Mouse (Mus musculus) kidney, embryonic 16.5 days (tissue): ENCODE measurements at regions not wholly inside any gene's neighbourhood (a gene's known extent, or its start where the extent isn't known, plus 50 kb on each side); places are given as distances from the start of the nearest gene placed in this dataset.

Source experiments
- ATAC-seq: fragments of 200-750 bp; cut with Nextera tagmentation; 2 replicates; pipeline ENCODE4 v1.8.0; 2017; ENCODE audit warnings: moderate TSS enrichment; ENCODE audit not compliant: low FRiP score, low TSS enrichment
- H3K27ac ChIP-seq: fragments of 300-500 bp; sonication (generic); 2 replicates; pipeline ENCODE4 v1.5.1; 2014; ENCODE audit warnings: low read length
- H3K27me3 ChIP-seq: fragments of 300-500 bp; sonication (generic); 2 replicates; pipeline ENCODE4 v1.6.1; 2014; ENCODE audit warnings: low read length, control low read depth, mixed read lengths; ENCODE audit not compliant: insufficient read depth
- H3K36me3 ChIP-seq: fragments of 300-500 bp; sonication (generic); 2 replicates; pipeline ENCODE4 v1.6.1; 2014; ENCODE audit warnings: low read length, control low read depth, mixed read lengths; ENCODE audit not compliant: insufficient read depth
- H3K4me1 ChIP-seq: fragments of 300-500 bp; sonication (generic); 2 replicates; pipeline ENCODE4 v1.6.1; 2014; ENCODE audit warnings: low read length, control low read depth, mixed read lengths; ENCODE audit not compliant: insufficient read depth
- H3K4me2 ChIP-seq: fragments of 300-500 bp; sonication (generic); replicated peaks from 2 replicates; pipeline ENCODE4 v1.6.1; 2014; ENCODE audit warnings: low read depth, low read length
- H3K4me3 ChIP-seq: fragments of 300-500 bp; sonication (generic); 2 replicates; pipeline ENCODE4 v1.5.1; 2014; ENCODE audit warnings: mild to moderate bottlenecking, low read length
- H3K9ac ChIP-seq: fragments of 300-500 bp; sonication (generic); replicated peaks from 2 replicates; pipeline ENCODE4 v1.6.1; 2014; ENCODE audit warnings: low read length
- H3K9me3 ChIP-seq: fragments of 300-500 bp; sonication (generic); 2 replicates; pipeline ENCODE4 v1.6.1; 2016; ENCODE audit warnings: low read length, control low read depth
- WGBS: fragments of 180-500 bp; shearing (Covaris S2); extraction: QIAGEN DNeasy Blood & Tissue Kit; methylation state at CpG from one replicate; pipeline ENCODE4 v1.1.7; 2014; 5-methylcytosine and 5-hydroxymethylcytosine counted together

DNA sequence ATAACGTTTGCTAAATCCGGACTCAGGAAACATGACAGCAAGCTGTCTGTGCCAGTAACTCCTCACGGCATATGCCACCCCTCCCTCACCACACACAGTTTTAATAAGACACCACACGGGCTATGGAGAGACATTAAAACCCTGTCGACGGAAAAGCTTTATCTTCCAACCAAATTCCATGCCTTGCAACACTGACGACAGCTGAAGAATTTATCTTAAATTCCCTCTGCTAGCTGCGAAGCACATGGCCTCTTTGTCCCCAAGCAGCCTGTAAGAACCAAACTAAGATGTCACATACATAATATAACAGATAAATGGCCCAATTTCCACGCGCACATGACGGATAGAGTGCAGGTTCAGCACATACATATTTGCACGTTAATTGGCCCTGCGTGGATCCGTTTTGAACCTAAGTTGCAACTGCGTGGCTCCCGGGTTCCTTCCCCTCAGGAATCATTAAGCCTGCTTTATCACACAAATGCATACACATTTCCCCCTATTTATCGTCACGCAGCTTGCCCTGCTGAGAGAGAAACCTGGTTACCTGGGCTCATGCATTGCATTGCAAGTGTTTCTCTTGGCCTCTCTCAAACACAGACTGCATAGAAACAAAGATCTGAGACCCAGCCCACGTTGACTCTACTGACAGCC is 118.3 kb upstream of the Rbfox1 start:
- no peak overlapping the region for H3K9ac ChIP-seq
- 85% methylated on average over 19 of the region's 19 CpGs for WGBS
- no peak for ATAC-seq
- no peaks in the 10 kb centered on the region for H3K9me3 ChIP-seq
- H3K27ac ChIP-seq = no peak overlapping the region
- H3K4me2 ChIP-seq = no peak overlapping the region
- H3K36me3 ChIP-seq = no peaks in the 10 kb centered on the region
- H3K4me1 ChIP-seq = no peaks in the 10 kb centered on the region
- H3K4me3 ChIP-seq = no peak overlapping the region
- H3K27me3 ChIP-seq = no peaks in the 10 kb centered on the region

DNA sequence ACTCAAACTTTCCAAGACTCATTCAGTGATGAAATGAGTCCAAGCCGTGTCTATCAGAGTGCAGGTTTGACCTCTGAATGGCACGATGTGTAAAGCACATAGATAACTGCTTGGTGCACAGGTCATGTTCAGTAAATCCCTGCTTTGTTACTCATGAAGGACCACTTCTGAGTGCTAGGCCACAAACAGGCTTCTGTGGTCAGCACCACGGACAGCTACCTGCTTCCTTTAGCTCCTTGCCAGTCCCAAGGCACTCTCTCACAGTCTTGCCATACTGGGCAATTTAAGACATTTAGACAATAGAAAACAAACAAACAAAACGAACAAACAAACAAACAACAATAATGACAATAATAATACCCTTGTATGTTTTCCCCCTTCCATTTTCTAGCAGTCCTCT is 120.0 kb upstream of the Rbfox1 start:
- H3K36me3 ChIP-seq = no peaks in the 10 kb centered on the region
- H3K9ac ChIP-seq = no peak overlapping the region
- ATAC-seq = no peak; the same call in 1 of the 2 replicates
- no peak overlapping the region for H3K27ac ChIP-seq
- WGBS = 23% methylated on average over 4 of the region's 4 CpGs
- no peaks in the 10 kb centered on the region for H3K4me1 ChIP-seq
- H3K9me3 ChIP-seq = no peaks in the 10 kb centered on the region
- H3K27me3 ChIP-seq = no peaks in the 10 kb centered on the region
- H3K4me3 ChIP-seq = no peak overlapping the region
- no peak overlapping the region for H3K4me2 ChIP-seq

DNA sequence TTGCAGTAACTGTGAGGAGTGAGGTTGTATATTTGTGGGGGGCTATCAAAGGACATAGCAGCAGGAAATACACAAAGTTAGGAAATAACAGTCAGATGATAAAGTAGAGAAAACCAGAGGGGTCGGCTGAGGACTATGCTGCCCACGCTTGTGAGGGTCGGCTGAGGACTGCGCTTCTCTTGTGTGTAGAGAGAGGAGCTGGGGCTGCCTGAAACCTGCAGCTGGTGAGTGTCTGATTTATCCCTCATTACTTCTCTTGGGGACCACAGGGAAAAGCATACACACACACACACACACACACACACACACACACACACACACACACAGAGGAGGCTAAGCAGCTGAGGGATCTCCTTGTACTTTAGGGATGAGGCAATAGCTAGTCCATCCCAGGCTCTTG is 124.3 kb upstream of the Rbfox1 start:
- Histone ChIP-seq H3K4me2 (no peak overlapping the region), H3K9ac (no peak overlapping the region), H3K36me3 (no peaks in the 10 kb centered on the region), H3K9me3 (no peaks in the 10 kb centered on the region), H3K27ac (no peak overlapping the region), H3K27me3 (no peaks in the 10 kb centered on the region), H3K4me3 (no peak overlapping the region), H3K4me1 (no peaks in the 10 kb centered on the region)
- 85% methylated on average over 4 of the region's 4 CpGs for WGBS
- no peak for ATAC-seq

DNA sequence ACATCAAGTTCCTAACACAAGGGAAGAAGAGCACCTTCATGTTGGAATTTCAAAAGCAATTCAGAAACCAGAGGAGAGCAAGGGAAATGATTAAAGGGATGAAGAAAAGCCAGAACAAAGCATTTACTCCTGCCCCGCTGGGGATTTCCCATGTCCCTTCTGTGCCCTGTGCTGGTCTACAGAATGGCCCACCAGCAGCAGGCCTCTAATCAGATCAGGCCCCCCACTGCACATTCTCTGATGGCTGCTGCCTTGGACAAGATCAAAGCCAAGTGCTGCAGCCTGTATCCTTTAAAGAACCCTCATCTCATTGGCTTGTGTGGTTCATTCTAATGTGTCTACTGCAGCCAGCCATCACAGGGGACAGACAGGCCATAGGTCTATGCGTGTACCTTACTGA is 126.1 kb upstream of the Rbfox1 start:
- no peaks in the 10 kb centered on the region for H3K36me3 ChIP-seq

DNA sequence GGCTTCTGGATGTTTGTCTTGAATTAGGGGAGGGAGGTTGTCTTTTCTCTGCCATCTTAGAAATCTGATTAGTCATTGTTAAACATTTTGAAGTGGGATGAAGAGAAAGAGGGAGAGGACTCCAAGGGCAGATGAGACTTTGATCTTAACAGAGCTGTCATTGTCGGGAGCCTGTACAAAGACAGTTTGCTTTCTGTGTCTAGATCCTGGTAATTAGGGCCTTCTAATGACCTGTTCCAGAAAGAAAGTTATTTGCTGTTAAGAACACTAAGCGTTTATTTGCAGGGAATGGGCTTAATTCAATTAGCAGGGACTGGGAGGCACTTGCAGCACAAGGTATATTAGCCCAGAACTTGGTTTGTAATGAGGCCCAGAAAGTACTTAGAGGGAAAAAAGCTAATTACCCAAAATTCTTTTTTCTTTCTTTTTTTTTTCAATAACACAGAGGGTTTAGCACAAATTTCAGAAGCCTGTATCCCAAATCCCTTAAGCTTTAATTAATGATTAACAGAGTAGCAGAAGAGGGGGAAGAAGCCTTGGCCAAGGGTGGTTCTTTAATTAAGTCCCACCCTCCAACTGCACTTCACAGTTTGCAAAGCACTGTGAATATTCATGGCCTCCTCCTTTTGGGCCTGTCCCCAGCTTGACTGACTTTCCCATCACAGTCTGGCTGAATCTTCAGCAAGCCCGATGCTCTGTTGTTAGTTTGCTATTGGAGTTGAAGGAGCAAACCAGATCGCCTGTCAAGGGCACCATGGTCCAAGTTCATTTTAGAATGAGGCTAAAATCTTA is 142.2 kb upstream of the Rbfox1 start:
- no peak for ATAC-seq
- Histone ChIP-seq H3K4me2 (no peak overlapping the region), H3K4me1 (no peaks in the 10 kb centered on the region), H3K9me3 (no peaks in the 10 kb centered on the region), H3K27me3 (no peaks in the 10 kb centered on the region), H3K36me3 (no peaks in the 10 kb centered on the region), H3K4me3 (no peak overlapping the region), H3K9ac (no peak overlapping the region), H3K27ac (no peak overlapping the region)
- 57% methylated on average over 4 of the region's 4 CpGs for WGBS

More for the DNA sequence above, 126.1 kb upstream of the Rbfox1 start:
- Histone ChIP-seq H3K4me1 (no peaks in the 10 kb centered on the region), H3K4me2 (no peak overlapping the region), H3K27ac (no peak overlapping the region), H3K4me3 (no peak overlapping the region), H3K9me3 (no peaks in the 10 kb centered on the region), H3K27me3 (no peaks in the 10 kb centered on the region), H3K9ac (no peak overlapping the region)
- no peak for ATAC-seq
- 80% methylated on average over 2 of the region's 2 CpGs for WGBS

DNA sequence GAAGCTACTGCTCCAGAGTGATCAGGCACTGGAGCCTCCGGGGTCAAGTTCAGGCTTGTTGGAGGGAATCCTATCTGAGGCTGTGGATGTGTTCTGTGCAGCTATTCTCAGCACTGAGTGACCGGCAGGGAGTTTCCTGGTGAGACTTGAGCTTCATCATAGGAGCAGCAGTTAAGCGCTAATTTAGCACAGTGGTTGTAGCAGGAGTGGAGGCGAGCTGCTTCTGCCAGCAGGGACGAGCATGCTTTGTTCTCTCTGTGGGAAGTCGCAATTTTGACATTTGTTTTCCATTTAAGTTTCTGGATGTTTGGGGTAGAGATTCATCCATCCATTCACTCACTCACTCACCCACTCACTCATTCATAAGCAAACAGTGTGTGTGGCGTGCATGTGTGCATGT is 144.4 kb upstream of the Rbfox1 start:
- H3K4me2 ChIP-seq = no peak overlapping the region
- H3K27me3 ChIP-seq = no peaks in the 10 kb centered on the region
- ATAC-seq = no peak
- 77% methylated on average over 7 of the region's 7 CpGs for WGBS
- H3K4me3 ChIP-seq = no peak overlapping the region
- H3K36me3 ChIP-seq = no peaks in the 10 kb centered on the region
- H3K4me1 ChIP-seq = no peaks in the 10 kb centered on the region
- no peaks in the 10 kb centered on the region for H3K9me3 ChIP-seq
- no peak overlapping the region for H3K9ac ChIP-seq
- H3K27ac ChIP-seq = no peak overlapping the region

DNA sequence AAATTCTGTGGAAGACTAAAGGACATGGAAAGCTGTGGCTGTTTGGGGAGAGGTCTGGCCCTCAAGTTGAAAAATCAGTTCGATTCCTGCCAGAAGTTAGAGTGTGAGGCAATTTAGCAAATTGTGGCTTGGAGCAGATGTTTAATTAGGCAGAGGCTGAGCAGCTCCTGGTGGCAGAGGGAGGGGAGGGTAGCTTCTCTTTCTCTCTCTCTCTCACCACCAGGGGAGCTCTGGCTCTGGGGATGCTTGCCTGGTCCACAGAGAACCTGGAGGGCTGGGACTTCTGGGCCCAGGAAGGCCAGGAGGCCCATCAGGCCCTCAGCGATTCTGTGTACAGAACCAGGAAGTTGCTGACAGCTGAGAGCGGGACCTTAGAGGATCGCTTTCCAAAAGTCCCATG is 151.5 kb upstream of the Rbfox1 start:
- Histone ChIP-seq H3K27me3 (no peaks in the 10 kb centered on the region), H3K4me2 (no peak overlapping the region), H3K4me1 (no peaks in the 10 kb centered on the region), H3K9ac (no peak overlapping the region), H3K27ac (no peak overlapping the region), H3K4me3 (no peak overlapping the region), H3K9me3 (no peaks in the 10 kb centered on the region), H3K36me3 (no peaks in the 10 kb centered on the region)
- ATAC-seq = no peak
- 67% methylated on average over 4 of the region's 4 CpGs for WGBS

DNA sequence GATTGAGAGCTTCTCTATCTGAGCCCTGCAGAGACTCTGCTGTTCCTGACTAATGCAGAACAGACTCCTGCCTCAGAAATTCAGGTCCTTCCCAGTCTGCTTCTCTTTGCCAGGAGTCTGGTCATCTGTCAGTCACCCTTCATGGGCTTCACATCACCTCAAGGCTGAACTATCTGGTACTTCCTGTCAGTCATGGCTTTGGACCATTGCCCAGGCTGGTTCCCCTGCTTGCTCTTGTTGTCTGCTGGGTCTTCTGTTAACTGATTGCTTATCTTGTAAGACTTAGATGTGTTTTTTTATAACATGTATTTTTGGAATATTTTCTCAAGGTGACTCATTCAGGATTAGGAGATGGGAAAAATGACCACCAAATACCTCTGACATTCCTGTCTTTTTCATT is 162.6 kb upstream of the Rbfox1 start:
- Histone ChIP-seq H3K4me2 (no peak overlapping the region), H3K27me3 (no peaks in the 10 kb centered on the region), H3K9ac (no peak overlapping the region), H3K4me3 (no peak overlapping the region), H3K4me1 (no peaks in the 10 kb centered on the region), H3K36me3 (no peaks in the 10 kb centered on the region), H3K9me3 (no peaks in the 10 kb centered on the region), H3K27ac (no peak overlapping the region)
- ATAC-seq = no peak

DNA sequence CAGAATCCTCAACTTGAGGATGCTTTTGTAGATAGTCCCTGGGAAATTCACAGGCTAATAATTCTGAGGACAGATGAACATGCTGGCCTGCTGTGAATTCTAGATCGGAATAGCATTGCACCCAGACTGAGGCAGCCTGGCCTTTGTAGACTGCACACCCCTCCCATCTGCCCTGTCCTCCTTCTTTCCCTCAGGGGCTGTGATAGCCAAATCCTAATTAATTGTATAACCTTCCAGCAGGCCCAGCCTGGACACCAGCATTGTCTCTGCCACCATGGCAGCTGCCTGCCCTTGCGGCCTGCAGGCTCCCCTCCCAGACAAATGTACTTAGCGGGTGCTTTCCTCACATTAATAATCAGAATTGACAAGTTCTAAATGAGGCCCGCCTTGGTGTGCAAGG is 171.7 kb upstream of the Rbfox1 start:
- H3K9ac ChIP-seq = no peak overlapping the region
- no peaks in the 10 kb centered on the region for H3K4me1 ChIP-seq
- H3K4me2 ChIP-seq = no peak overlapping the region
- WGBS = 74% methylated on average over 4 of the region's 4 CpGs
- H3K27ac ChIP-seq = no peak overlapping the region
- no peak overlapping the region for H3K4me3 ChIP-seq
- H3K27me3 ChIP-seq = no peaks in the 10 kb centered on the region
- H3K36me3 ChIP-seq = no peaks in the 10 kb centered on the region
- no peak for ATAC-seq
- H3K9me3 ChIP-seq = no peaks in the 10 kb centered on the region

DNA sequence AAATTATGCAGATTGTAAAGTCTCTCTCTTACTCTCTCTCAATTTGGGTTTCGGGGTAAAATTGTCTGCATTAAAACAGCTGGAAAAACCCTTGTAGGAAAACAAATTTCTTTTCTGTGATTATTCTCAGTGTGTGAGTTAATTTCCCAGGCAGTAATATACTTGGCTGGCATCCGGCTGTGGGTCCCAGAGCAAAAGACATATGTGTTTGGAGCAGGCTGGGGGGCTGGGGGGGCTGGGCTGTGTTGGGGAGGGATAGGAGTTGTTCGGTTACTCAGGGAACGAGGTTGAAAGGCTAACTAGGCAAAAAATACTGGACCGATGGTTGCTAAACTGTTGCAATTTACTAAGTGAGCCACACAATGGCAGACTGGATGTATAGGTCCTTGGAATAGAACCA is 175.3 kb upstream of the Rbfox1 start:
- no peak overlapping the region for H3K4me3 ChIP-seq

More for the DNA sequence above, 175.3 kb upstream of the Rbfox1 start:
- Histone ChIP-seq H3K27me3 (no peaks in the 10 kb centered on the region), H3K4me1 (no peaks in the 10 kb centered on the region), H3K9me3 (no peaks in the 10 kb centered on the region), H3K9ac (no peak overlapping the region), H3K4me2 (no peak overlapping the region), H3K27ac (no peak overlapping the region), H3K36me3 (no peaks in the 10 kb centered on the region)
- WGBS = 82% methylated on average over 5 of the region's 5 CpGs
- no peak for ATAC-seq
